Mouse (Mus musculus) MEL (cell line): ENCODE measurements around the gene Galntl6. TPM values are rescaled to one million over a fixed set of nuclear protein-coding genes. Genes with fewer than 3 reads are reported as not detected.

Experiments used
- DNase-seq: peaks from one replicate; pipeline ENCODE4 v3.0.0; 2011; ENCODE audit warnings: low read depth, low spot score
- H3K27ac ChIP-seq: 2 replicates; pipeline ENCODE4 v1.5.1; 2012; ENCODE audit warnings: low read depth, mild to moderate bottlenecking, control low read depth, low read length, moderate library complexity; ENCODE audit not compliant: control insufficient read depth
- H3K27me3 ChIP-seq, 2 experiments: fragments of 150-350 bp in 1 of 2; sonication (generic) in 1 of 2; 2 replicates each; pipeline ENCODE4 v1.6.1; 2012; ENCODE audit warnings: low read length in 2 of 2, mild to moderate bottlenecking in 2 of 2, improper control_type of control experiment in 1 of 2, moderate library complexity in 1 of 2; ENCODE audit not compliant: insufficient read depth in 2 of 2, control insufficient read depth in 1 of 2
- H3K36me3 ChIP-seq, 2 experiments: 2 replicates each; pipeline ENCODE4 v1.6.1; 2012 to 2014; ENCODE audit warnings: low read length in 2 of 2, improper control_type of control experiment in 1 of 2, inconsistent platforms in 1 of 2, mild to moderate bottlenecking in 1 of 2; ENCODE audit not compliant: insufficient read depth in 2 of 2, control insufficient read depth in 1 of 2
- H3K4me1 ChIP-seq, 2 experiments: fragments of 150-350 bp in 1 of 2; sonication (generic) in 1 of 2; 2 replicates each; pipeline ENCODE4 v1.6.1; 2012; ENCODE audit warnings: low read length in 2 of 2, improper control_type of control experiment in 1 of 2, mild to moderate bottlenecking in 1 of 2; ENCODE audit not compliant: insufficient read depth in 2 of 2, control insufficient read depth in 1 of 2
- H3K4me3 ChIP-seq, 2 experiments: fragments of 150-350 bp in 1 of 2; sonication (generic) in 1 of 2; 2 replicates each; pipeline ENCODE4 v1.5.1; 2012; ENCODE audit warnings: low read depth in 2 of 2, low read length in 2 of 2, mild to moderate bottlenecking in 2 of 2, moderate library complexity in 2 of 2, control low read depth in 1 of 2, improper control_type of control experiment in 1 of 2; ENCODE audit not compliant: control insufficient read depth in 1 of 2, insufficient read depth in 1 of 2
- H3K79me2 ChIP-seq: 2 replicates; pipeline ENCODE4 v1.6.1; 2012; ENCODE audit warnings: mild to moderate bottlenecking, low read length, moderate library complexity; ENCODE audit not compliant: control insufficient read depth, poor library complexity, insufficient read depth
- H3K9ac ChIP-seq: 2 replicates; pipeline ENCODE4 v1.6.1; 2012; ENCODE audit warnings: low read depth, mild to moderate bottlenecking, control low read depth, low read length, moderate library complexity; ENCODE audit not compliant: control insufficient read depth, poor library complexity, severe bottlenecking
- H3K9me3 ChIP-seq: fragments of 150-350 bp; sonication (generic); replicated peaks from 2 replicates; pipeline ENCODE4 v1.6.1; 2012; ENCODE audit warnings: mild to moderate bottlenecking, low read length, improper control_type of control experiment, moderate library complexity; ENCODE audit not compliant: insufficient read depth
- BHLHE40 ChIP-seq: IDR thresholded peaks from 2 replicates; pipeline ENCODE4 v1.6.1; 2012; ENCODE audit warnings: low read depth, mild to moderate bottlenecking, inconsistent platforms, low read length, improper control_type of control experiment, borderline replicate concordance
- CHD1 ChIP-seq: IDR thresholded peaks from 2 replicates; pipeline ENCODE4 v1.6.1; 2012; ENCODE audit warnings: low read depth, mild to moderate bottlenecking, inconsistent platforms, low read length, improper control_type of control experiment
- CHD2 ChIP-seq: IDR thresholded peaks from 2 replicates; pipeline ENCODE4 v1.6.1; 2011; ENCODE audit warnings: low read length, improper control_type of control experiment
- CTCF ChIP-seq, 3 experiments: IDR thresholded peaks in 2 of 3; conservative IDR thresholded peaks in 1 of 3; 2 replicates each; pipeline ENCODE4 v1.5.1; 2011 to 2012; ENCODE audit warnings: low read length in 3 of 3, low read depth in 2 of 3, mild to moderate bottlenecking in 2 of 3, improper control_type of control experiment in 1 of 3, inconsistent platforms in 1 of 3, mixed read lengths in 1 of 3, moderate library complexity in 1 of 3; ENCODE audit not compliant: control insufficient read depth in 1 of 3, insufficient read depth in 1 of 3, poor library complexity in 1 of 3, severe bottlenecking in 1 of 3
- E2F4 ChIP-seq: IDR thresholded peaks from 2 replicates; pipeline ENCODE4 v1.6.1; 2011; ENCODE audit warnings: low read depth, low read length, improper control_type of control experiment, borderline replicate concordance
- ETS1 ChIP-seq: IDR thresholded peaks from 2 replicates; pipeline ENCODE4 v1.6.1; 2012; ENCODE audit warnings: low read depth, mild to moderate bottlenecking, inconsistent platforms, low read length, improper control_type of control experiment, moderate library complexity
- GABPA ChIP-seq: IDR thresholded peaks from 2 replicates; pipeline ENCODE4 v1.6.1; 2012; ENCODE audit warnings: low read depth, mild to moderate bottlenecking, inconsistent platforms, low read length, improper control_type of control experiment, moderate library complexity
- HCFC1 ChIP-seq: IDR thresholded peaks from 2 replicates; pipeline ENCODE4 v1.6.1; 2012; ENCODE audit warnings: low read depth, mild to moderate bottlenecking, inconsistent platforms, low read length, improper control_type of control experiment, moderate library complexity
- KAT2A ChIP-seq: conservative IDR thresholded peaks from 2 replicates; pipeline ENCODE4 v1.6.1; 2012; ENCODE audit warnings: low read depth, low read length, improper control_type of control experiment, inconsistent platforms
- MAFK ChIP-seq: IDR thresholded peaks from 2 replicates; pipeline ENCODE4 v1.6.1; 2011; ENCODE audit warnings: low read depth, mild to moderate bottlenecking, low read length, improper control_type of control experiment, borderline replicate concordance
- MAX ChIP-seq: IDR thresholded peaks from 2 replicates; pipeline ENCODE4 v1.6.1; 2011; ENCODE audit warnings: low read length, improper control_type of control experiment
- MEF2A ChIP-seq: IDR thresholded peaks from 2 replicates; pipeline ENCODE4 v1.6.1; 2014; ENCODE audit warnings: low read depth, mild to moderate bottlenecking, inconsistent platforms, low read length, improper control_type of control experiment; ENCODE audit not compliant: poor library complexity, insufficient replicate concordance, severe bottlenecking; ENCODE audit errors: extremely low read depth
- MYB ChIP-seq: IDR thresholded peaks from 2 replicates; pipeline ENCODE4 v1.6.1; 2011; ENCODE audit warnings: mild to moderate bottlenecking, low read depth, low read length, improper control_type of control experiment
- MYC ChIP-seq: IDR thresholded peaks from 2 replicates; pipeline ENCODE4 v1.6.1; 2011; ENCODE audit warnings: low read depth, mild to moderate bottlenecking, low read length, improper control_type of control experiment, moderate library complexity
- NRF1 ChIP-seq: IDR thresholded peaks from 2 replicates; pipeline ENCODE4 v1.6.1; 2014; ENCODE audit warnings: low read depth, mild to moderate bottlenecking, inconsistent platforms, low read length, improper control_type of control experiment, moderate library complexity; ENCODE audit not compliant: poor library complexity, insufficient read depth, severe bottlenecking
- POLR2AphosphoS2 ChIP-seq: IDR thresholded peaks from 2 replicates; pipeline ENCODE4 v1.6.1; 2011; ENCODE audit warnings: low read length, improper control_type of control experiment
- POLR2AphosphoS5 ChIP-seq: IDR thresholded peaks from 2 replicates; pipeline ENCODE4 v1.6.1; 2012; ENCODE audit warnings: low read depth, borderline replicate concordance, mild to moderate bottlenecking, inconsistent platforms, low read length, moderate library complexity, mixed read lengths
- RAD21 ChIP-seq: IDR thresholded peaks from 2 replicates; pipeline ENCODE4 v1.6.1; 2011; ENCODE audit warnings: mild to moderate bottlenecking, low read depth, low read length, improper control_type of control experiment
- RCOR1 ChIP-seq: IDR thresholded peaks from 2 replicates; pipeline ENCODE4 v1.6.1; 2012; ENCODE audit warnings: low read depth, mild to moderate bottlenecking, inconsistent platforms, low read length, improper control_type of control experiment
- SMC3 ChIP-seq: IDR thresholded peaks from 2 replicates; pipeline ENCODE4 v1.6.1; 2011; ENCODE audit warnings: low read depth, low read length, improper control_type of control experiment
- TAL1 ChIP-seq: IDR thresholded peaks from 2 replicates; pipeline ENCODE4 v1.6.1; 2012; ENCODE audit warnings: mild to moderate bottlenecking, inconsistent platforms, low read length, moderate library complexity, mixed read lengths
- TBP ChIP-seq: IDR thresholded peaks from 2 replicates; pipeline ENCODE4 v1.8.0; 2011; ENCODE audit warnings: low read depth, low read length, improper control_type of control experiment
- UBTF ChIP-seq: IDR thresholded peaks from 2 replicates; pipeline ENCODE4 v1.6.1; 2012; ENCODE audit warnings: low read depth, mild to moderate bottlenecking, inconsistent platforms, low read length, improper control_type of control experiment, moderate library complexity, borderline replicate concordance; ENCODE audit not compliant: insufficient read depth
- USF2 ChIP-seq, 2 experiments: IDR thresholded peaks; 2 replicates each; pipeline ENCODE4 v1.6.1; 2011 to 2012; ENCODE audit warnings: improper control_type of control experiment in 2 of 2, low read length in 2 of 2, borderline replicate concordance in 1 of 2, inconsistent platforms in 1 of 2, low read depth in 1 of 2, mild to moderate bottlenecking in 1 of 2; ENCODE audit not compliant: insufficient read depth in 1 of 2
- ZKSCAN1 ChIP-seq: IDR thresholded peaks from 2 replicates; pipeline ENCODE4 v1.6.1; 2012; ENCODE audit warnings: low read depth, mild to moderate bottlenecking, inconsistent platforms, low read length, improper control_type of control experiment, moderate library complexity
- ZMIZ1 ChIP-seq: IDR thresholded peaks from 2 replicates; pipeline ENCODE4 v1.6.1; 2012; ENCODE audit warnings: low read depth, mild to moderate bottlenecking, inconsistent platforms, low read length, improper control_type of control experiment, moderate library complexity
- ZNF384 ChIP-seq: IDR thresholded peaks from 2 replicates; pipeline ENCODE4 v1.6.1; 2012; ENCODE audit warnings: low read depth, mild to moderate bottlenecking, inconsistent platforms, low read length, improper control_type of control experiment
- polyA plus RNA-seq, 2 experiments: library from polyadenylated mRNA; stranded (reverse) in 1 of 2; unstranded in 1 of 2; fragments of >175 nt in 1 of 2; fragments of >200 nt in 1 of 2; gene quantifications; 2 replicates each; pipeline versions ENCODE4 v1.2.1 to v1.2.4; 2012; ENCODE audit warnings: low replicate concordance in 2 of 2, low read depth in 1 of 2; ENCODE audit not compliant: insufficient read length in 2 of 2, insufficient read depth in 1 of 2, missing spikeins in 1 of 2
- total RNA-seq: library from RNA; depleted of rRNA; stranded (reverse); fragments of 300-350 nt; gene quantifications from 2 replicates; pipeline ENCODE4 v1.2.3, GENCODE M21; 2012

Galntl6 gene
- total and polyA plus RNA-seq, 3 experiments = not detected

DNA sequence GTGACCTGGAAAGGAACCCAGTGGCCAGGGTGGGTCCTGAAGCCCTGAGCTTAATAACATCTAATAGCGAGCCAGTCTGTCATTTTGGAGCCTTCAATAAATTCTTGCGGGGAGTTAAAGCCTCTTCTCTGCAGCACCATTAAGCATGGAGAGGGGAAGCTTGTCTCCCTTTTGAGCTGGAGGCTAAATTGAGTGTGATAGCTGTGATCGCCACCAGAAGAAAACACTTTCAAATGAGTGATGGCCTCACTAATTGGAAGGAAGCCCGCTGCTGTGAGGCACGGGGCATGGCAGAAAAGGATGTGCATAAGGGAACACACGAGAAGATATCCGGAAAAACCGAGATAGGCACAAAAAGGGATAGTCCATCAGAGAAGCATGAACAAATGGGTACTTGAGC lies 694.6 kb downstream of the Galntl6 start:
- Histone ChIP-seq H3K9ac (no peak overlapping the region), H3K4me1 (no peaks in the 10 kb centered on the region), H3K27me3 (no peaks in the 10 kb centered on the region), H3K36me3 (no peaks in the 10 kb centered on the region), H3K27ac (no peak overlapping the region), H3K9me3 (no peaks in the 10 kb centered on the region), H3K79me2 (no peaks in the 10 kb centered on the region), H3K4me3 (no peak overlapping the region)
- TF ChIP-seq UBTF (no peak), MYC (no peak), ETS1 (no peak), CHD1 (no peak), POLR2AphosphoS2 (no peak), CTCF (IDR thresholded peaks at IDR 0.05 in 2 of 3, conservative IDR thresholded peaks at IDR 0.05 in 1 of 3; ENCODE audit: control insufficient read depth in 1 of 3, insufficient read depth in 1 of 3, low read depth in 2 of 3, low read length in 3 of 3, poor library complexity in 1 of 3, severe bottlenecking in 1 of 3) (no peak), MAX (no peak), POLR2AphosphoS5 (no peak), MAFK (no peak), USF2 (IDR thresholded peaks at IDR 0.05; ENCODE audit: borderline replicate concordance in 1 of 2, insufficient read depth in 1 of 2, low read depth in 1 of 2, low read length in 2 of 2) (no peak), TAL1 (no peak), KAT2A (no peak), ZKSCAN1 (no peak), ZNF384 (no peak), SMC3 (no peak), MYB (no peak)
- DNase-seq = no peak

DNA sequence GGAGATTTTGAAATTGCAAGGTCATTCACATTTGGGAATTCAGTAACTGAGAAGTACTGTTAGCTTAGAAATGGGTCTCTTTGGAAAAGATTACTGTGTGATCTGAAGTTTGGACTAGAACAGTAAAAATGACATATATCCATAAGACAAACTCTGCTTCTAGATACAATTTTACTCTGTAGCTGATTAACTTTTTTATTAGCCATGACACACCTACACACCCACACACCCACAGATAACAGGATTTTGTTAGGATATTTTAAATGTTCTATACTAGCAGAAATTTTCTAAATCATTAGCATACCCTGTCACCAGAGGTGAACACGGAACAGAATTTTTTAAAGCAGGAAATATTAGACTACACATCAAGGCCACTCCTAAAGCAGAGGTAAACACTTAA lies 722.7 kb downstream of the Galntl6 start:
- Histone ChIP-seq H3K27ac (no peak overlapping the region), H3K9me3 (no peaks in the 10 kb centered on the region), H3K4me1 (no peaks in the 10 kb centered on the region), H3K79me2 (no peaks in the 10 kb centered on the region), H3K36me3 (no peaks in the 10 kb centered on the region), H3K4me3 (no peak overlapping the region), H3K27me3 (no peaks in the 10 kb centered on the region), H3K9ac (no peak overlapping the region)
- no peak for DNase-seq
- TF ChIP-seq CHD2 (no peak), GABPA (no peak), BHLHE40 (no peak), NRF1 (no peak), MEF2A (no peak), RCOR1 (no peak), ZNF384 (no peak), HCFC1 (no peak), E2F4 (no peak), ZMIZ1 (no peak), ETS1 (no peak), RAD21 (no peak), POLR2AphosphoS2 (no peak), TAL1 (no peak), TBP (no peak), POLR2AphosphoS5 (no peak)
